Mouse (Mus musculus): ENCODE data around the gene Hist1h4n.
"Not testable (repeated sequence)": the region's sequence is repeated elsewhere in the genome, so short reads cannot be mapped to it uniquely, and the experiment has no call there.

DNA sequence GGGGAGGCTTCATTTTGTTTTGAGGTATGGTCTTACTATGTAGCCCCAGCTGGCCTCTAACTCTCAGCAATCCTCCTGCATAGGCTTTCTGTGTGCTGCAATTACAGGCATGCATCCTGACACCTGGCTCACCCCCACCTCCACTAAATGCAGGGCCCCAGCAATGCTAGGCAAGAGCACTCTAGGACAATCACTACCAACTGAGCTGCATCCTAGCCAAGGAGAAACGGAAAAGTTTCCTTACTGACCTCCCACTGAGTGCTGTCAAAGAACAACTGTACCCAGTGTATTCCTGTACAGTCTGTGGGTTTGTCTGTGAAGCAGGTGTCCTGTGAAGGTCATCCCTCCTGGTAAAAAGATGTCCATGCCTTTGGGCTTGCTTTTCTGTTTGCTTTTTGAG, 18.7 kb upstream of the Hist1h4n start:
- TF ChIP-seq CTCF (IDR thresholded peaks at IDR 0.05; ENCODE audit: borderline replicate concordance, insufficient read depth, low read depth, low read length); POLR2A (IDR thresholded peaks at IDR 0.05; ENCODE audit: borderline replicate concordance, insufficient read depth, low read length): not testable (repeated sequence)
